ENCODE assay signal across 18 mouse cellular contexts in the genomic region with DNA sequence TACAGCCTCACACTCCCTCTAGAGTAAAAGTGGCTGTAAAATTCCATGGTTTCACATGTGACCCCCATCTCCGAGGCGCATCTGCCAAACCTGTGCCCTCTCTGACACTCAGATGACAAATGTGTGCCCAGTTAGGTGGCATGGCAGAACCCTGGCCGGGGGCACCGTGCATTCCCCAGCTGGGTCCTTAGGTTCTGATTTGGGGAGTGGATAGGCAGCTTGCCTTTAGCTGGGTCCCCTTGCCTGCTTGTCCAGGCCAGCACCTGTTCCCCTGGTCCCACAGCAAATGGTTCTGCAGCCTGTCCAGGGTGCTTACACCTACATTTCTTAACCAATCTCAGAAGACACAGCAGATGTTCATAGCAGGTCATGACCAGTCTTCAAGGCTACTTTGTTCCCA. TPM values are rescaled to one million over a fixed set of nuclear protein-coding genes. Genes with fewer than 3 reads are reported as not detected.
A peak's percentile ranks its signal among the peaks of the same experiment; 100 is the strongest.
DNase-seq lines count a peak whose midpoint lies in the region; ATAC-seq and TF ChIP-seq lines count a peak whose summit lies in the region.
"Had no signal": no experiment of that assay in that cellular context is flagged by ENCODE, and none has a peak within 500 bp of the region (broad histone marks: within the 10 kb centered on the region; RNA-seq: fewer than 3 reads in every experiment).

No protein-coding gene starts in this region.

- H3K27ac ChIP-seq in heart, embryonic 13.5 days (replicated peaks) = 0 out of 2 replicates have a peak overlapping the region, but pooled peaks have one; percentile 80
- peak overlapping the region; percentile 6 for H3K27ac ChIP-seq in left cerebral cortex, adult 2 months
- H3K27ac ChIP-seq in bone marrow macrophage, adult 2 months (ENCODE audit: insufficient read depth, low read depth, low read length) = peak overlapping the region; percentile 61
- peak overlapping the region; percentile 62; the same call in 1 of the 2 replicates for H3K27ac ChIP-seq in limb, embryonic 12.5 days
- H3K27ac ChIP-seq in forebrain, postnatal 0 days (ENCODE audit: low read depth, low read length) = no peak overlapping the region
- H3K27ac ChIP-seq: midbrain, embryonic 10.5 days had no signal

- peaks cover 72% of the 10 kb centered on the region for H3K36me3 ChIP-seq in heart, embryonic 13.5 days
- peaks cover 77% of the 10 kb centered on the region for H3K36me3 ChIP-seq in limb, embryonic 12.5 days
- peaks cover 52% of the 10 kb centered on the region for H3K36me3 ChIP-seq in forebrain, postnatal 0 days (ENCODE audit: insufficient read depth)

- peaks cover 56% of the 10 kb centered on the region for H3K4me1 ChIP-seq in heart, embryonic 13.5 days
- peaks cover 40% of the 10 kb centered on the region for H3K4me1 ChIP-seq in bone marrow macrophage, adult 2 months (ENCODE audit: control insufficient read depth, insufficient read depth, low read length)
- H3K4me1 ChIP-seq in limb, embryonic 12.5 days (replicated peaks) = peaks cover 37% of the 10 kb centered on the region
- peaks cover 13% of the 10 kb centered on the region for H3K4me1 ChIP-seq in forebrain, postnatal 0 days (ENCODE audit: insufficient read depth)

- intact Hi-C loops in left cerebral cortex, adult 2 months (cut with DNase I) = no loop called here
- intact Hi-C loops in left cerebral cortex, postnatal 4 days (cut with DNase I) = no loop called here

- no peak for ATAC-seq in heart, embryonic 13.5 days (ENCODE audit: extremely low read depth, insufficient number of reproducible peaks, low FRiP score, low TSS enrichment)
- no peak for ATAC-seq in limb, embryonic 12.5 days (ENCODE audit: insufficient number of reproducible peaks, insufficient read depth, low FRiP score, low TSS enrichment, low read depth)
- no peak for ATAC-seq in forebrain, postnatal 0 days
- ATAC-seq: hindbrain, postnatal 0 days had no signal

- no peak for TF ChIP-seq CTCF in left cerebral cortex, adult 2 months (IDR thresholded peaks at IDR 0.05)
- TF ChIP-seq CTCF in bone marrow macrophage, adult 2 months (IDR thresholded peaks at IDR 0.05; ENCODE audit: low read depth, low read length) = no peak
- TF ChIP-seq CTCF in forebrain, postnatal 0 days (IDR thresholded peaks at IDR 0.05; ENCODE audit: low read depth) = no peak

- H3K4me3 ChIP-seq in heart, embryonic 13.5 days = no peak overlapping the region
- no peak overlapping the region for H3K4me3 ChIP-seq in left cerebral cortex, adult 2 months
- no peak overlapping the region for H3K4me3 ChIP-seq in bone marrow macrophage, adult 2 months (ENCODE audit: insufficient read depth, low read length)
- H3K4me3 ChIP-seq in limb, embryonic 12.5 days (replicated peaks) = no peak overlapping the region
- H3K4me3 ChIP-seq in forebrain, postnatal 0 days (ENCODE audit: low read depth, low read length) = no peak overlapping the region
- H3K4me3 ChIP-seq: limb, embryonic 15.5 days; midbrain, embryonic 10.5 days had no signal

- H3K9ac ChIP-seq in heart, embryonic 13.5 days = 0 out of 2 replicates have a peak overlapping the region, but pooled peaks have one; percentile 37
- H3K9ac ChIP-seq in limb, embryonic 12.5 days (replicated peaks) = no peak overlapping the region
- no peak overlapping the region for H3K9ac ChIP-seq in forebrain, postnatal 0 days
- H3K9ac ChIP-seq: limb, embryonic 15.5 days had no signal

- H3K4me2 ChIP-seq in heart, embryonic 13.5 days = no peak overlapping the region
- H3K4me2 ChIP-seq in limb, embryonic 12.5 days = no peak overlapping the region
- no peak overlapping the region for H3K4me2 ChIP-seq in forebrain, postnatal 0 days (ENCODE audit: low read depth)
- H3K4me2 ChIP-seq: limb, embryonic 15.5 days had no signal

- DNase-seq in heart, postnatal 4 days = no peak
- no peak for DNase-seq in left cerebral cortex, adult 2 months (ENCODE audit: extremely low spot score in 1 of 2, low spot score in 2 of 2)
- DNase-seq in left cerebral cortex, postnatal 4 days = no peak
- DNase-seq in forebrain, postnatal 0 days = no peak
- DNase-seq: kidney, postnatal 10 days had no signal

- no peak for TF ChIP-seq POLR2A in bone marrow macrophage, adult 2 months (IDR thresholded peaks at IDR 0.05; ENCODE audit: borderline replicate concordance, low read depth, low read length)

- WGBS in heart, embryonic 13.5 days = 91% methylated on average over 4 of the region's 4 CpGs
- 89% methylated on average over 4 of the region's 4 CpGs for WGBS in limb, embryonic 12.5 days
- WGBS in forebrain, postnatal 0 days = 98% methylated on average over 4 of the region's 4 CpGs

- no peaks in the 10 kb centered on the region for H3K27me3 ChIP-seq in heart, embryonic 13.5 days (replicated peaks)
- H3K27me3 ChIP-seq in limb, embryonic 12.5 days = no peaks in the 10 kb centered on the region
- no peaks in the 10 kb centered on the region for H3K27me3 ChIP-seq in forebrain, postnatal 0 days (ENCODE audit: insufficient read depth, low read length)
- H3K27me3 ChIP-seq: limb, embryonic 15.5 days had no signal

- no peaks in the 10 kb centered on the region for H3K9me3 ChIP-seq in heart, embryonic 13.5 days
- H3K9me3 ChIP-seq in limb, embryonic 12.5 days = no peaks in the 10 kb centered on the region
- H3K9me3 ChIP-seq in forebrain, postnatal 0 days (ENCODE audit: low read length) = no peaks in the 10 kb centered on the region
- H3K9me3 ChIP-seq: G1E; limb, embryonic 15.5 days; midbrain, embryonic 10.5 days had no signal

RNA-seq across cellular contexts. Expression of gene Gm28035, which starts 3.0 kb away (rescaled TPM):
- 0.19 and 0.27 TPM in 2 replicates for polyA plus RNA-seq in heart, embryonic 13.5 days (2015; fragmentation: Nextera tagmentation; extraction: Ambion mirVana)
- 1 to 10 TPM in 1 of 2 experiments, under 1 TPM in 1; 0.88 to 1.5 TPM for total RNA-seq in heart, postnatal 4 days (2021)
- 10 to 100 TPM; 11.3 to 15.1 TPM for total RNA-seq in left cerebral cortex, adult 2 months (2021)
- 10 to 100 TPM in 1 of 2 experiments, 1 to 10 TPM in 1; 7.7 to 10.5 TPM for total RNA-seq in left cerebral cortex, postnatal 4 days (2021)
- 0.91 and 1.6 TPM in 2 replicates for polyA plus RNA-seq in bone marrow macrophage, adult 2 months (2012; ENCODE audit: insufficient read depth, insufficient read length, missing spikeins)
- 0.40 TPM in 1 of 2 replicates, not detected in the other for polyA plus RNA-seq in limb, embryonic 12.5 days (2016; fragmentation: Nextera tagmentation; extraction: Ambion mirVana)
- total RNA-seq in forebrain, postnatal 0 days (2014; rRNA removed) = 4.2 and 5.1 TPM in 2 replicates
- polyA plus RNA-seq in forebrain, postnatal 0 days (2015; fragmentation: Nextera tagmentation; extraction: Ambion mirVana) = 0.13 and 0.16 TPM in 2 replicates

RNA-seq across cellular contexts. Expression of gene Lrrc8a, which starts 5.9 kb away (rescaled TPM):
- polyA plus RNA-seq in heart, embryonic 13.5 days (2015; fragmentation: Nextera tagmentation; extraction: Ambion mirVana) = 39.6 and 41.9 TPM in 2 replicates
- 10 to 100 TPM; 56.3 to 59.2 TPM for total RNA-seq in heart, postnatal 4 days (2021)
- total RNA-seq in left cerebral cortex, adult 2 months (2021) = 10 to 100 TPM; 60.8 to 62.0 TPM
- total RNA-seq in left cerebral cortex, postnatal 4 days (2021) = 10 to 100 TPM; 50.6 to 55.9 TPM
- polyA plus RNA-seq in bone marrow macrophage, adult 2 months (2012; ENCODE audit: insufficient read depth, insufficient read length, missing spikeins) = 17.0 and 18.9 TPM in 2 replicates
- polyA plus RNA-seq in limb, embryonic 12.5 days (2016; fragmentation: Nextera tagmentation; extraction: Ambion mirVana) = 33.5 and 37.5 TPM in 2 replicates
- total RNA-seq in forebrain, postnatal 0 days (2014; rRNA removed) = 32.3 and 44.5 TPM in 2 replicates
- polyA plus RNA-seq in forebrain, postnatal 0 days (2015; fragmentation: Nextera tagmentation; extraction: Ambion mirVana) = 48.0 and 55.3 TPM in 2 replicates

RNA-seq across cellular contexts. Expression of gene Phyhd1, which starts 22.6 kb away (rescaled TPM):
- polyA plus RNA-seq in heart, embryonic 13.5 days (2015; fragmentation: Nextera tagmentation; extraction: Ambion mirVana) = 7.0 and 8.2 TPM in 2 replicates
- 10 to 100 TPM; 20.6 to 26.0 TPM for total RNA-seq in heart, postnatal 4 days (2021)
- 10 to 100 TPM; 21.7 to 27.3 TPM for total RNA-seq in left cerebral cortex, adult 2 months (2021)
- total RNA-seq in left cerebral cortex, postnatal 4 days (2021) = 10 to 100 TPM; 17.1 to 19.3 TPM
- polyA plus RNA-seq in bone marrow macrophage, adult 2 months (2012; ENCODE audit: insufficient read depth, insufficient read length, missing spikeins) = 8.2 and 15.3 TPM in 2 replicates
- 2.6 and 3.6 TPM in 2 replicates for polyA plus RNA-seq in limb, embryonic 12.5 days (2016; fragmentation: Nextera tagmentation; extraction: Ambion mirVana)
- 6.3 and 15.7 TPM in 2 replicates for total RNA-seq in forebrain, postnatal 0 days (2014; rRNA removed)
- 5.0 and 6.3 TPM in 2 replicates for polyA plus RNA-seq in forebrain, postnatal 0 days (2015; fragmentation: Nextera tagmentation; extraction: Ambion mirVana)

RNA-seq across cellular contexts. Expression of gene Gm28038, which starts 37.5 kb away (rescaled TPM):
- not detected in 2 replicates for polyA plus RNA-seq in heart, embryonic 13.5 days (2015; fragmentation: Nextera tagmentation; extraction: Ambion mirVana)
- total RNA-seq in heart, postnatal 4 days (2021) = 1 to 10 TPM in 1 of 2 experiments, not detected in 1; 4.6 TPM
- not detected for total RNA-seq in left cerebral cortex, adult 2 months (2021)
- not detected for total RNA-seq in left cerebral cortex, postnatal 4 days (2021)
- 3.5 TPM in 1 of 2 replicates, not detected in the other for polyA plus RNA-seq in bone marrow macrophage, adult 2 months (2012; ENCODE audit: insufficient read depth, insufficient read length, missing spikeins)
- not detected in 2 replicates for polyA plus RNA-seq in limb, embryonic 12.5 days (2016; fragmentation: Nextera tagmentation; extraction: Ambion mirVana)
- 2.4 TPM in 1 of 2 replicates, not detected in the other for total RNA-seq in forebrain, postnatal 0 days (2014; rRNA removed)
- polyA plus RNA-seq in forebrain, postnatal 0 days (2015; fragmentation: Nextera tagmentation; extraction: Ambion mirVana) = not detected in 2 replicates
- total RNA-seq: G1E; gastrocnemius, postnatal 4 days; hematopoietic stem cell, adult 5-6 weeks; hindbrain, postnatal 0 days had no signal
- polyA plus RNA-seq: forebrain, embryonic 11.5 days; G1E; hindbrain, postnatal 0 days; limb, embryonic 15.5 days; midbrain, embryonic 10.5 days; neural tube, embryonic 11.5 days; spleen, adult 2 months; stomach, embryonic 16.5 days had no signal

RNA-seq across cellular contexts. Expression of gene Kyat1, which starts 37.7 kb away (rescaled TPM):
- polyA plus RNA-seq in heart, embryonic 13.5 days (2015; fragmentation: Nextera tagmentation; extraction: Ambion mirVana) = 16.3 and 17.2 TPM in 2 replicates
- total RNA-seq in heart, postnatal 4 days (2021) = 10 to 100 TPM; 33.3 to 35.3 TPM
- total RNA-seq in left cerebral cortex, adult 2 months (2021) = 10 to 100 TPM; 14.3 to 15.2 TPM
- total RNA-seq in left cerebral cortex, postnatal 4 days (2021) = 10 to 100 TPM; 12.0 to 12.7 TPM
- 3.5 and 3.9 TPM in 2 replicates for polyA plus RNA-seq in bone marrow macrophage, adult 2 months (2012; ENCODE audit: insufficient read depth, insufficient read length, missing spikeins)
- polyA plus RNA-seq in limb, embryonic 12.5 days (2016; fragmentation: Nextera tagmentation; extraction: Ambion mirVana) = 8.2 and 8.7 TPM in 2 replicates
- total RNA-seq in forebrain, postnatal 0 days (2014; rRNA removed) = 18.3 and 22.6 TPM in 2 replicates
- 14.7 and 15.7 TPM in 2 replicates for polyA plus RNA-seq in forebrain, postnatal 0 days (2015; fragmentation: Nextera tagmentation; extraction: Ambion mirVana)
